ENCODE assay signal across 10 mouse cellular contexts in the genomic region with DNA sequence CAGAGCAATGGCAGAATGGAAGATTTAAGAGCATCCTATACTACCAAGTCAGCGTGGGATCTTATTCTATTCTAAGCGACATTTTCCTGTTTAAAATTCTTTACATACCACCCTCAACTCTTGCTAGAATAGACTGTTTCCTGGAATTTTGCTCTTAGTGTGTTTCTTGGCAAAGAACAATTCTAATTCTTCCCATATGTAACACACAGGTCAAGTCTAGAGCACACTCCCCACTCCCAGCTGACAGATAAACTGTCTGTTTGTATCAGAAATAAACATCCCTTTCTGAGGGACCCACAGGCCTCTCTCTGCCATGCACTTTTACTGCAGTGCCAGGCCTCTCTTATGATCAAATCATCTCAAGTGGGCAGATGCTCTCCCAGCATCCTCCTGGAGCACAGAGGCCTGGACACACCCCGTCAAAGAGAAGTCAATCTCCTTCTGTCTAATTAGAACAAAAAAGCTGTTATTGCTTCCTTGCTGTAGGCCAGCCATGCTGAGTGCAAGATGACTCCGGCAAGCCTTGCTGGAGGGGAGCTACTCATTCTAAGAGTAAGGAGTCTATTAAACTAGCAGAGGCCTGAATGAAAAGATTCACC.
A peak's percentile ranks its signal among the peaks of the same experiment; 100 is the strongest.
DNase-seq lines count a peak whose midpoint lies in the region; ATAC-seq and TF ChIP-seq lines count a peak whose summit lies in the region.
"Had no signal": no experiment of that assay in that cellular context is flagged by ENCODE, and none has a peak within 500 bp of the region (broad histone marks: within the 10 kb centered on the region; RNA-seq: fewer than 3 reads in every experiment).

No protein-coding gene starts in this region.

- no peaks in the 10 kb centered on the region for H3K27me3 ChIP-seq in heart, embryonic 11.5 days (ENCODE audit: control insufficient read depth, insufficient read depth, low read length)
- no peaks in the 10 kb centered on the region for H3K27me3 ChIP-seq in lung, embryonic 15.5 days
- no peaks in the 10 kb centered on the region for H3K27me3 ChIP-seq in embryonic facial prominence, embryonic 14.5 days (replicated peaks; ENCODE audit: control insufficient read depth, insufficient read depth, low read length)
- H3K27me3 ChIP-seq in stomach, embryonic 14.5 days (ENCODE audit: control insufficient read depth, insufficient read depth, low read length): no peaks in the 10 kb centered on the region

- TF ChIP-seq CTCF in lung, adult 2 months (IDR thresholded peaks at IDR 0.05; ENCODE audit: insufficient read depth, low read length): no peak

- H3K9me3 ChIP-seq in heart, embryonic 11.5 days (replicated peaks; ENCODE audit: control insufficient read depth, low read length): no peaks in the 10 kb centered on the region
- H3K9me3 ChIP-seq in lung, embryonic 15.5 days: no peaks in the 10 kb centered on the region
- no peaks in the 10 kb centered on the region for H3K9me3 ChIP-seq in embryonic facial prominence, embryonic 14.5 days (ENCODE audit: control insufficient read depth, low read length)
- no peaks in the 10 kb centered on the region for H3K9me3 ChIP-seq in stomach, embryonic 14.5 days (ENCODE audit: control insufficient read depth, low read depth, low read length)

- no peak for DNase-seq in heart, postnatal 10 days
- DNase-seq in lung, adult 2 months: no peak
- peak; percentile 79 for DNase-seq in embryonic facial prominence, embryonic 14.5 days (ENCODE audit: low spot score)
- DNase-seq in left cerebral cortex, adult 18-20 months (ENCODE audit: low spot score in 2 of 2): no peak
- DNase-seq: adrenal gland, postnatal 14 days had no signal

- H3K27ac ChIP-seq in heart, embryonic 11.5 days (ENCODE audit: low read depth, low read length): peak overlapping the region; percentile 13; the same call in 1 of the 2 replicates
- peak overlapping the region; percentile 51 for H3K27ac ChIP-seq in lung, embryonic 15.5 days
- H3K27ac ChIP-seq in embryonic facial prominence, embryonic 14.5 days (replicated peaks; ENCODE audit: low read depth, low read length): peak overlapping the region; percentile 65
- H3K27ac ChIP-seq in stomach, embryonic 14.5 days (ENCODE audit: low read length): peak overlapping the region; percentile 69; the same call in 1 of the 2 replicates

- intact Hi-C loops in heart, postnatal 10 days (cut with DNase I): no loop called here

- H3K4me2 ChIP-seq in heart, embryonic 11.5 days: no peak overlapping the region
- no peak overlapping the region for H3K4me2 ChIP-seq in lung, embryonic 15.5 days
- H3K4me2 ChIP-seq in embryonic facial prominence, embryonic 14.5 days (ENCODE audit: low read depth, low read length): no peak overlapping the region
- H3K4me2 ChIP-seq in stomach, embryonic 14.5 days (replicated peaks; ENCODE audit: low read depth, low read length): no peak overlapping the region

- H3K36me3 ChIP-seq in heart, embryonic 11.5 days (ENCODE audit: control insufficient read depth, insufficient read depth, low read length): no peaks in the 10 kb centered on the region
- H3K36me3 ChIP-seq in lung, embryonic 15.5 days: no peaks in the 10 kb centered on the region
- H3K36me3 ChIP-seq in embryonic facial prominence, embryonic 14.5 days (ENCODE audit: control insufficient read depth, insufficient read depth, low read length): no peaks in the 10 kb centered on the region
- H3K36me3 ChIP-seq in stomach, embryonic 14.5 days (ENCODE audit: control insufficient read depth, insufficient read depth, low read length): no peaks in the 10 kb centered on the region

- no peak overlapping the region for H3K4me3 ChIP-seq in heart, embryonic 11.5 days (ENCODE audit: low read depth, low read length)
- no peak overlapping the region for H3K4me3 ChIP-seq in lung, embryonic 15.5 days
- H3K4me3 ChIP-seq in lung, adult 2 months (replicated peaks; ENCODE audit: extremely low read depth, low read depth, low read length): no peak overlapping the region
- H3K4me3 ChIP-seq in embryonic facial prominence, embryonic 14.5 days (ENCODE audit: low read depth, low read length): no peak overlapping the region
- H3K4me3 ChIP-seq in stomach, embryonic 14.5 days (ENCODE audit: low read depth, low read length): no peak overlapping the region
- H3K4me3 ChIP-seq: erythroblast, embryonic 14.5 days had no signal

- 56% methylated on average over 4 of the region's 4 CpGs for WGBS in heart, embryonic 11.5 days (ENCODE audit: insufficient replicate concordance)
- 20% methylated on average over 4 of the region's 4 CpGs for WGBS in lung, embryonic 15.5 days
- WGBS in lung, adult 2 months: 34% methylated on average over 4 of the region's 4 CpGs
- 23% methylated on average over 4 of the region's 4 CpGs for WGBS in embryonic facial prominence, embryonic 14.5 days
- WGBS in stomach, embryonic 14.5 days: 42% methylated on average over 4 of the region's 4 CpGs

- no peak for TF ChIP-seq POLR2A in lung, adult 2 months (IDR thresholded peaks at IDR 0.05; ENCODE audit: borderline replicate concordance, extremely low read depth, low read depth, low read length)

- H3K4me1 ChIP-seq in heart, embryonic 11.5 days (ENCODE audit: control insufficient read depth, insufficient read depth, low read length): peaks cover 26% of the 10 kb centered on the region
- peaks cover 52% of the 10 kb centered on the region for H3K4me1 ChIP-seq in lung, embryonic 15.5 days
- peaks cover 18% of the 10 kb centered on the region for H3K4me1 ChIP-seq in lung, adult 2 months (ENCODE audit: control insufficient read depth, insufficient read depth, low read length)
- peaks cover 32% of the 10 kb centered on the region for H3K4me1 ChIP-seq in embryonic facial prominence, embryonic 14.5 days (ENCODE audit: control insufficient read depth, insufficient read depth, low read length)
- H3K4me1 ChIP-seq in stomach, embryonic 14.5 days (ENCODE audit: control insufficient read depth, insufficient read depth, low read length): peaks cover 24% of the 10 kb centered on the region

- H3K9ac ChIP-seq in heart, embryonic 11.5 days (ENCODE audit: low read depth, low read length): no peak overlapping the region
- H3K9ac ChIP-seq in lung, embryonic 15.5 days: no peak overlapping the region
- H3K9ac ChIP-seq in embryonic facial prominence, embryonic 14.5 days (ENCODE audit: low read depth, low read length): no peak overlapping the region
- H3K9ac ChIP-seq in stomach, embryonic 14.5 days (replicated peaks; ENCODE audit: low read depth, low read length): 0 out of 2 replicates have a peak overlapping the region, but pooled peaks have one; percentile 14

- ATAC-seq in heart, embryonic 11.5 days (replicated peaks; ENCODE audit: insufficient number of reproducible peaks, low FRiP score, low TSS enrichment): no peak
- ATAC-seq in lung, embryonic 15.5 days (ENCODE audit: borderline replicate concordance, extremely low read depth, low FRiP score, low TSS enrichment): 0 out of 2 replicates have a peak, but pooled peaks have one; percentile 17
- peak; percentile 26; the same call in 1 of the 2 replicates for ATAC-seq in embryonic facial prominence, embryonic 14.5 days (ENCODE audit: low read depth)
- ATAC-seq in stomach, embryonic 14.5 days (ENCODE audit: insufficient number of reproducible peaks, insufficient read depth, low FRiP score, low read depth): peak; percentile 33; the same call in 1 of the 2 replicates
- no peak for ATAC-seq in erythroid progenitor cell, adult 5-6 weeks (replicated peaks; ENCODE audit: low FRiP score, poor library complexity, severe bottlenecking)

Comparison
In these comparisons a context has a peak if more than half of its experiments do, and no peak if none do; other contexts are left out.
1. ATAC-seq: peak in lung, embryonic 15.5 days (single experiment), embryonic facial prominence, embryonic 14.5 days (single experiment) and stomach, embryonic 14.5 days (single experiment); none in heart, embryonic 11.5 days (single experiment) and erythroid progenitor cell, adult 5-6 weeks (single experiment).
2. H3K27ac ChIP-seq: peak in every context shown above with its lines; median percentile 69 in stomach, embryonic 14.5 days; 65 in embryonic facial prominence, embryonic 14.5 days; 51 in lung, embryonic 15.5 days; 13 in heart, embryonic 11.5 days.